Mouse (Mus musculus) thymus, adult 18-20 months (tissue): ENCODE results near the gene Mup4.
"Not testable (repeated sequence)": the region's sequence is repeated elsewhere in the genome, so short reads cannot be mapped to it uniquely, and the experiment has no call there.

Experiments used
- DNase-seq, 2 experiments: peaks; one replicate each; pipeline ENCODE4 v3.0.0; 2022; ENCODE audit warnings: mixed read lengths in 2 of 2

The Mup4 gene

GRCm38 (mm10) chr4:59960610-59961009 lies at the start of gene Mup4:
Gene Mup4, minus strand, starts transcription at chr4:59960710.
- no peak for DNase-seq

GRCm38 (mm10) chr4:59997894-59998293 lies 37.4 kb upstream of the Mup4 start:
- DNase-seq = not testable (repeated sequence)

GRCm38 (mm10) chr4:59963405-59964344 lies 3.2 kb upstream of the Mup4 start, which contains the start of gene Mup6:
Gene Mup6, plus strand, starts transcription at chr4:59964294.
- no peak for DNase-seq

- DNase-seq = no peak
Observed at GRCm38 (mm10) chr4:59937543-59937942, 23.0 kb downstream of the Mup4 start.

GRCm38 (mm10) chr4:59932505-59933281 lies 27.8 kb downstream of the Mup4 start:
- DNase-seq = peak in 1 of 2 experiments; percentile 10

- peak; percentile 65 to 71 for DNase-seq
Observed at GRCm38 (mm10) chr4:59928347-59928746, 32.2 kb downstream of the Mup4 start.

- DNase-seq = no peak
Observed at GRCm38 (mm10) chr4:59927666-59928065, 32.8 kb downstream of the Mup4 start.

- DNase-seq = peak; percentile 17 to 49
Observed at GRCm38 (mm10) chr4:59925082-59925481, 35.4 kb downstream of the Mup4 start.

- no peak for DNase-seq
Observed at GRCm38 (mm10) chr4:59917966-59918365, 42.5 kb downstream of the Mup4 start.

GRCm38 (mm10) chr4:59914608-59915403 lies 45.7 kb downstream of the Mup4 start, which contains the start of gene Slc46a2:
Gene Slc46a2, minus strand, starts transcription at chr4:59915056.
- DNase-seq = no peak

GRCm38 (mm10) chr4:59908785-59909184 lies 51.7 kb downstream of the Mup4 start:
- no peak for DNase-seq

- no peak for DNase-seq
Observed at GRCm38 (mm10) chr4:59907657-59908230, 52.8 kb downstream of the Mup4 start.

- DNase-seq = no peak
Observed at GRCm38 (mm10) chr4:59907092-59907491, 53.4 kb downstream of the Mup4 start.
